Mouse (Mus musculus): ENCODE measurements at regions not wholly inside any gene's neighbourhood (a gene's known extent, or its start where the extent isn't known, plus 50 kb on each side); places are given as distances from the start of the nearest gene placed in this dataset. TPM values are rescaled to one million over a fixed set of nuclear protein-coding genes. Genes with fewer than 3 reads are reported as not detected.
"Not testable (repeated sequence)": the region's sequence is repeated elsewhere in the genome, so short reads cannot be mapped to it uniquely, and the experiment has no call there.

DNA sequence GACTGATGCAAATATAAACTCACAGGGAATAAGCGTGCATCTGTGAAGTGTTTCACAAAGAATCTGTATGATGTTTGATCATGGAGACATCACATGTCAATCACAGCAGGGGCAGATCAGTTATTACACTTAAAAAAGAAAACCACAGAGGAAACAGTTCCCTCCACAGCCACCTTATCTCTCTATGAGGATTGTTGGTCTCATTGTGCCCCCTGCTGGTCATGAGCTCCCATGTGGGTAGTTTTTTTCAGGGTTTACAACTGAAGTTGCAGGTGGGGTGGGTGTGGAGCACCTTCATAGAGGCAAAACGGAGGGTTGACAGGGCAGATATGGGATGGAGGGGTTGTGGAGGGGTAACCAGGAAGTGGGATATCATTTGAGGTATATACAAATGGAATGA is 1043.5 kb downstream of the Adam6a start:
- Histone ChIP-seq H3K27me3 (replicated peaks) (no peaks in the 10 kb centered on the region), H3K9me3 (peaks cover 27% of the 10 kb centered on the region), H3K4me3 (no peak overlapping the region), H3K27ac (no peak overlapping the region), H3K36me3 (no peaks in the 10 kb centered on the region), H3K9ac (no peak overlapping the region), H3K4me2 (replicated peaks) (no peak overlapping the region), H3K4me1 (no peaks in the 10 kb centered on the region)
- 73% methylated on average over 2 of the region's 2 CpGs for WGBS
- ATAC-seq (ENCODE audit: low FRiP score, low read depth), result no peak

- H3K36me3 ChIP-seq, result no peaks in the 10 kb centered on the region
- ATAC-seq (ENCODE audit: low FRiP score, low read depth), result no peak
- no peak overlapping the region for H3K4me3 ChIP-seq
- no peak overlapping the region for H3K9ac ChIP-seq
- peaks cover 23% of the 10 kb centered on the region for H3K9me3 ChIP-seq
- H3K4me1 ChIP-seq, result no peaks in the 10 kb centered on the region
- H3K27ac ChIP-seq, result no peak overlapping the region
- H3K4me2 ChIP-seq (replicated peaks), result no peak overlapping the region
- H3K27me3 ChIP-seq (replicated peaks), result no peaks in the 10 kb centered on the region
- 85% methylated on average over 1 of the region's 1 CpGs for WGBS
Measured at GRCm38 (mm10) chr12:114597672-114598071, 1054.0 kb downstream of the Adam6a start.

DNA sequence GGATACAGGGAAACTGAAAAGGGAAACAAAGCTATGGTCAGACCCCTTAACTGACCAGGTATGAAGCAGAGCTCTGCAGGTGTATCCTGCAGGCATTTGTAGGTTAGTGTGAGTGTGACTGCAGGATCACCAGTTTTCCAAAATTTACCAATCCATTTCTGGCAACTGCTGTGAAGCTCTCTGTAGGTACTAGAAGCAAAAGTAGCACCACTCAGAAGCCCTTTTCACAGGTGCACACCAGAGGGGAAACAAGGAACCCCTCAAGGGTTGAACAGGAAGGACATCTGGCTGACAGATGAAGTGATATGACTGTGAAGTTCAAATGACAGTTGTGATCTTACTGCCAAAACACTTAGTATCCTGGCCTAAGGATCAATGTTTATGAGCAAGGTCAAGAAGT is 1065.5 kb downstream of the Adam6a start:
- H3K27ac ChIP-seq, result no peak overlapping the region
- ATAC-seq (ENCODE audit: low FRiP score, low read depth), result no peak
- no peak overlapping the region for H3K4me2 ChIP-seq (replicated peaks)
- no peaks in the 10 kb centered on the region for H3K36me3 ChIP-seq
- peaks cover 22% of the 10 kb centered on the region for H3K9me3 ChIP-seq
- H3K9ac ChIP-seq, result no peak overlapping the region
- no peaks in the 10 kb centered on the region for H3K4me1 ChIP-seq
- H3K4me3 ChIP-seq, result no peak overlapping the region
- no peaks in the 10 kb centered on the region for H3K27me3 ChIP-seq (replicated peaks)

- Histone ChIP-seq H3K9me3 (peaks cover 31% of the 10 kb centered on the region), H3K4me2 (replicated peaks) (no peak overlapping the region), H3K27me3 (replicated peaks) (no peaks in the 10 kb centered on the region), H3K27ac (no peak overlapping the region), H3K36me3 (no peaks in the 10 kb centered on the region), H3K4me3 (no peak overlapping the region), H3K9ac (no peak overlapping the region), H3K4me1 (no peaks in the 10 kb centered on the region)
- no peak for ATAC-seq (ENCODE audit: low FRiP score, low read depth)
- 77% methylated on average over 2 of the region's 2 CpGs for WGBS
Measured at GRCm38 (mm10) chr12:114612108-114612507, 1068.4 kb downstream of the Adam6a start.

DNA sequence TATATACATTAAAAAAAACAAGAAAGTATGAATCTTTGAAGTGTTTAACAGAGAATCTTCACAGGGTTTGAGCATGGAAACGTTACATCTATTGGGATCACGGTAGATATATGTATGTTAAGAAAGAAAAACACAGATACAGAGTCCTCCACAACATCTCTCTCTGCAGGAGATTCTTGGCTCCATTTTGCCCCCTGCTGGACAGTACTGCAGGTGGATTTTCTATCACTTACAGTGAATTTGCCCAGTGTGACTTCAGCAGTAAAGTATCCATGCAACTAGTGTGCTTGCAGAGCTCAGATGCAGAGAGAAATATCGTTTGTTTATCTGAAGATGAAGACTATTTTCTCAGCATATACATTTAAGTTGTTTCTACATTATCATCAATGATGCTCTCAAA is 1071.5 kb downstream of the Adam6a start:
- H3K27me3 ChIP-seq (replicated peaks), result no peaks in the 10 kb centered on the region
- no peak overlapping the region for H3K9ac ChIP-seq
- ATAC-seq (ENCODE audit: low FRiP score, low read depth), result no peak
- 62% methylated on average over 3 of the region's 3 CpGs for WGBS
- H3K4me2 ChIP-seq (replicated peaks), result no peak overlapping the region
- no peak overlapping the region for H3K27ac ChIP-seq
- no peaks in the 10 kb centered on the region for H3K36me3 ChIP-seq
- no peaks in the 10 kb centered on the region for H3K4me1 ChIP-seq
- H3K9me3 ChIP-seq, result peaks cover 48% of the 10 kb centered on the region
- H3K4me3 ChIP-seq, result no peak overlapping the region

DNA sequence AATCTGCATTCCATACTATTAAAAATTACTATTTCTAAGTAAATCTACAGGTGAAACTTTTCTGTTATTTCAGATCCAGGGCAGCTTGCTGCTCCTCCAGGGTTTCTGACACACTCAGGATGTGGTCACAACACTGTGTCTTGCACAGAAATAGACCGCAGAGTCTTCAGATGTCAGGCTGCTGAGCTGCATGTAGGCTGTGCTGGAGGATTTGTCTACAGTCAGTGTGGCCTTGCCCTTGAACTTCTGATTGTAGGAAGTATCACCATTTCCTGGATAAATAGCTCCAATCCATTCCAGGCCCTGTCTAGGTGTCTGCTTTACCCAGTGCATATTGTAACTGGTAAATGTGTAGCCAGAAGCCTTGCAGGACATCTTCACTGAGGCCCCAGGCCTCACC is 1072.0 kb downstream of the Adam6a start:
- Histone ChIP-seq H3K4me1 (no peaks in the 10 kb centered on the region), H3K9me3 (peaks cover 43% of the 10 kb centered on the region), H3K4me3 (no peak overlapping the region), H3K4me2 (replicated peaks) (no peak overlapping the region), H3K36me3 (no peaks in the 10 kb centered on the region), H3K27me3 (replicated peaks) (no peaks in the 10 kb centered on the region), H3K9ac (no peak overlapping the region), H3K27ac (no peak overlapping the region)
- WGBS, result 94% methylated on average over 1 of the region's 1 CpGs
- ATAC-seq (ENCODE audit: low FRiP score, low read depth), result no peak

DNA sequence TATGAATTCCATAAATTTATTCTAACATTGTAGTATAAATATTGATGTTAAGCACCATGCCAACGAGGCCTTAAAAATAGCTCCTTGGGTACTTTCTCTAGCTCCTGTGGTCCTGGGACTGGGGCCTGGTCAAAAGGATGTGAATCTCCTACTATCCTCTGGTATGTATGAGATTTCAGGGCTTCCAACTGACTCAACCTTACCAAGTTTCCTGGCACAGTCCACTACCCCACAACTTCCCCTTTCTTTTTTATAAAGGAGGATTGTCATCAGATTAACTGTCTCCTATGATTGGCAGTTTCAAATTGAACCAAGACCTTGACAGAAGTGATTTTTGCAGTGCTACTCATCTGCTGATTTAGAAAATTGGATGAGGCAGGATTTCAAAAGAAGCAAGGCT is 1097.4 kb downstream of the Adam6a start:
- Histone ChIP-seq H3K4me3 (no peak overlapping the region), H3K9ac (no peak overlapping the region), H3K27me3 (replicated peaks) (no peaks in the 10 kb centered on the region), H3K27ac (no peak overlapping the region), H3K4me1 (no peaks in the 10 kb centered on the region), H3K36me3 (no peaks in the 10 kb centered on the region), H3K9me3 (0 out of 2 replicates have a peak, but pooled peaks cover 5% of the 10 kb centered on the region), H3K4me2 (replicated peaks) (no peak overlapping the region)
- WGBS, result 76% methylated on average over 1 of the region's 1 CpGs
- ATAC-seq (ENCODE audit: low FRiP score, low read depth), result no peak

DNA sequence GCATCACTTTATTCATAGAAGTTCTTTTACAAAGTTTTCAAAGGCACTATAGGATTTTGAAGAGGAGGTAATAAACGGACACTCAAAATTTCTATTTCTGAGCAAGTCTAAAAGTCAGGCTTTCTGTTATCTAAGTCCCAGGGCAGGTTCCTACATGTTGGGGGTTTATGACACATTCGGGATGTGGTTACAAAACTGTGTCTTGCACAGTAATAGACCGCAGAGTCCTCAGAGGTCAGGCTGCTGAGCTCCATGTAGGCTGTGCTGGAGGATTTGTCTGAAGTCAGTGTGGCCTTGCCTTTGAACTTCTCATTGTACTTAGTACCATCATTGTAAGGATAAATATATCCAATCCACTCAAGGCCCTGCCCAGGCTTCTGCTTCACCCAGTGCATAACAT is 1102.7 kb downstream of the Adam6a start:
- Histone ChIP-seq H3K27me3 (replicated peaks) (no peaks in the 10 kb centered on the region), H3K36me3 (no peaks in the 10 kb centered on the region), H3K9ac (no peak overlapping the region), H3K4me3 (no peak overlapping the region), H3K4me2 (replicated peaks) (no peak overlapping the region), H3K9me3 (peaks cover 11% of the 10 kb centered on the region; the same call in 1 of the 2 replicates), H3K4me1 (no peaks in the 10 kb centered on the region), H3K27ac (no peak overlapping the region)
- no peak for ATAC-seq (ENCODE audit: low FRiP score, low read depth)
- 84% methylated on average over 3 of the region's 3 CpGs for WGBS

DNA sequence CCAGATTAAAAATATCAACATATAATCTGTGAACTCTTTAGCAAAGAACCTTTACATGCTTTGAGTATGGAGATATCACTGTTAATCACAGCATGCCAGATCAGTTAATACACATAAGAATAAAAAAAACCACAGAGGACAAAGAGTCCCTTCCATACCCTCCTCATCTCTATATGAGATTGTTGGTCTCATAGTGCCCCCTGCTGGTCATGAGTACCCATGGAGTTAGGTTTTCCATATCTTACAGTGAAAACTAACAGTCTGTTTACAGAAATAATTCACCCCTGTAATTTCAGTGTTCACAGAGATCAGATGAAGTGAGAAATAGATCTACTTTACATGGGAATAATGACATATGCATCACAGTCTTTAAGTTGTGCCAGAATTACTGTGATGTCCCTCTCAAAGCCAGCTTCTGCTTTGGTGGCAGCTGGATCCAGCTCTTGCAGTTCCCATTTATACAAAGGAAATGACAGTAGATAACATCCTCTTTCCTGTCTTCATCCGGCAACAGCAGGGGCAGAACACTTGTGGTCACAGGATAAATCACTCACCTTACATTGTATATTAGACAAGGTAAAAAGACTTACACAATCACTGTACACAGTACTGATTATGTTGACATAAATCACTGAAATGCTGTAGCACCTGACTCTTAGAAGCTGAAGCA is 1106.9 kb downstream of the Adam6a start:
- H3K36me3 ChIP-seq; H3K4me3 ChIP-seq; H3K4me2 ChIP-seq (replicated peaks); H3K9ac ChIP-seq; H3K27me3 ChIP-seq (replicated peaks); H3K9me3 ChIP-seq; H3K4me1 ChIP-seq; H3K27ac ChIP-seq; ATAC-seq (ENCODE audit: low FRiP score, low read depth): not testable (repeated sequence)
- 88% methylated on average over 1 of the region's 1 CpGs for WGBS

- not testable (repeated sequence) for H3K4me3 ChIP-seq; H3K27me3 ChIP-seq (replicated peaks); H3K36me3 ChIP-seq; H3K4me2 ChIP-seq (replicated peaks); ATAC-seq (ENCODE audit: low FRiP score, low read depth); H3K4me1 ChIP-seq; H3K9ac ChIP-seq; H3K27ac ChIP-seq; H3K9me3 ChIP-seq
- 92% methylated on average over 2 of the region's 2 CpGs for WGBS
Measured at GRCm38 (mm10) chr12:114657134-114657533, 1113.4 kb downstream of the Adam6a start.

Small RNA genes in the stretch of these regions (microRNA-seq; reads per million reads assigned to microRNA genes)
- gene Mir7094-1, result not detected
- gene Mir7094-2, result not detected
